Mouse (Mus musculus) liver, embryonic 14.5 days (tissue): ENCODE results near the gene Ltbp3. TPM values are rescaled to one million over a fixed set of nuclear protein-coding genes. Genes with fewer than 3 reads are reported as not detected.

Experiments used
- ATAC-seq: fragments of 200-750 bp; cut with Nextera tagmentation; 2 replicates; pipeline ENCODE4 v1.8.0; 2017; ENCODE audit warnings: moderate number of reproducible peaks, mild to moderate bottlenecking, moderate library complexity; ENCODE audit not compliant: insufficient read depth
- DNase-seq, 3 experiments: peaks; one replicate each; pipeline ENCODE4 v3.0.0-alpha.2; 2012 to 2013; ENCODE audit warnings: low read depth in 3 of 3, low spot score in 3 of 3
- H3K27ac ChIP-seq: fragments of 300-500 bp; sonication (generic); 2 replicates; pipeline ENCODE4 v1.5.1; 2014; ENCODE audit warnings: moderate library complexity, mild to moderate bottlenecking, control low read depth, inconsistent platforms
- H3K27me3 ChIP-seq: fragments of 300-500 bp; sonication (generic); 2 replicates; pipeline ENCODE4 v1.6.1; 2014; ENCODE audit warnings: mild to moderate bottlenecking, low read length, moderate library complexity; ENCODE audit not compliant: control insufficient read depth, insufficient read depth
- H3K36me3 ChIP-seq: fragments of 300-500 bp; sonication (generic); replicated peaks from 2 replicates; pipeline ENCODE4 v1.6.1; 2014; ENCODE audit warnings: low read depth; ENCODE audit not compliant: control insufficient read depth, insufficient read depth
- H3K4me1 ChIP-seq, 2 experiments: fragments of 200-500 bp in 1 of 2; fragments of 300-500 bp in 1 of 2; sonication (generic) in 1 of 2; replicated peaks; 2 replicates each; pipeline ENCODE4 v1.6.1; 2012 to 2014; ENCODE audit warnings: antibody characterized with exemption in 1 of 2, inconsistent platforms in 1 of 2, low read length in 1 of 2; ENCODE audit not compliant: control insufficient read depth in 2 of 2, insufficient read depth in 2 of 2
- H3K4me2 ChIP-seq: fragments of 300-500 bp; sonication (generic); 2 replicates; pipeline ENCODE4 v1.6.1; 2014; ENCODE audit warnings: low read depth, mild to moderate bottlenecking, control low read depth, moderate library complexity
- H3K4me3 ChIP-seq, 2 experiments: fragments of 200-500 bp in 1 of 2; fragments of 300-500 bp in 1 of 2; sonication (generic) in 1 of 2; 2 replicates each; pipeline ENCODE4 v1.5.1; 2012 to 2014; ENCODE audit warnings: low read depth in 2 of 2, low read length in 2 of 2, mild to moderate bottlenecking in 2 of 2, control low read depth in 1 of 2, inconsistent platforms in 1 of 2, moderate library complexity in 1 of 2; ENCODE audit not compliant: insufficient read depth in 1 of 2
- H3K9ac ChIP-seq: fragments of 300-500 bp; sonication (generic); replicated peaks from 2 replicates; pipeline ENCODE4 v1.6.1; 2014; ENCODE audit warnings: mild to moderate bottlenecking, control low read depth, moderate library complexity
- H3K9me3 ChIP-seq: fragments of 300-500 bp; sonication (generic); 2 replicates; pipeline ENCODE4 v1.6.1; 2016; ENCODE audit warnings: low read length, mixed read lengths; ENCODE audit not compliant: control insufficient read depth
- CTCF ChIP-seq: IDR thresholded peaks from 2 replicates; pipeline ENCODE4 v1.5.1; 2016; ENCODE audit warnings: antibody characterized with exemption, low read depth, control low read depth
- EP300 ChIP-seq: IDR thresholded peaks from 2 replicates; pipeline ENCODE4 v1.6.1; 2016; ENCODE audit warnings: antibody characterized with exemption, low read depth
- WGBS: fragments of 180-500 bp; shearing (Covaris S2); extraction: QIAGEN DNeasy Blood & Tissue Kit; methylation state at CpG from one replicate; pipeline ENCODE4 v1.1.7; 2014; ENCODE audit not compliant: insufficient replicate concordance; 5-methylcytosine and 5-hydroxymethylcytosine counted together
- polyA plus RNA-seq, 2 experiments: library from polyadenylated mRNA; depleted of rRNA in 1 of 2; stranded (reverse) in 1 of 2; unstranded in 1 of 2; fragments of >200 nt; fragmentation: Nextera tagmentation in 1 of 2; extraction: Ambion mirVana in 1 of 2; gene quantifications; 2 replicates each; pipeline versions ENCODE4 v1.2.1 to v1.2.3; 2012 to 2014

Gene Ltbp3
- polyA plus RNA-seq, 2 experiments: 1.6 to 2.1 TPM

DNA sequence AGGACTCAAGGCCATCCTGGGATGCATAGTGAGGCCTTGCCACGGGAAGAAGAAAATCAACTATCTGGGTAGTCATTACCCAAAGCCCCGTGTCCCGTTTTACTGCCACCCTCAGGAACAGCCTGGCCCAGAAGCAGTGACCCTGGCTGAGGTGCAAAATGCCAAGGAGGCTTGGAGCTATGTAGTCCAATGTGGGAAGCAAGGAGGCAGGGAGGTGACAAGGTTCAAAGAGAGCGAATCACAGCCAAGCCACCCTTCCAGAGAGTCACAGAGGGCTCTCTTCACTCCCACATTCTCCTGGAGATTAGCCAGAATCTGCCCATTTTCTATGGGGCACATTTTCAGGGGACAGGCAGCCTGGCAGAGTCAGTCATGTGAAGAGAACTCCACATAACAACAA is 26.6 kb downstream of the Ltbp3 start:
- WGBS: 80% methylated on average over 4 of the region's 4 CpGs
- ATAC-seq (no peak), DNase-seq (no peak)
- Histone ChIP-seq H3K4me2 (no peak overlapping the region), H3K4me3 (no peak overlapping the region), H3K9me3 (no peaks in the 10 kb centered on the region), H3K4me1 (peaks cover 7 to 10% of the 10 kb centered on the region in 2 experiments), H3K27ac (no peak overlapping the region), H3K27me3 (no peaks in the 10 kb centered on the region), H3K9ac (no peak overlapping the region), H3K36me3 (peaks cover 6% of the 10 kb centered on the region)
- TF ChIP-seq EP300 (no peak), CTCF (no peak)

DNA sequence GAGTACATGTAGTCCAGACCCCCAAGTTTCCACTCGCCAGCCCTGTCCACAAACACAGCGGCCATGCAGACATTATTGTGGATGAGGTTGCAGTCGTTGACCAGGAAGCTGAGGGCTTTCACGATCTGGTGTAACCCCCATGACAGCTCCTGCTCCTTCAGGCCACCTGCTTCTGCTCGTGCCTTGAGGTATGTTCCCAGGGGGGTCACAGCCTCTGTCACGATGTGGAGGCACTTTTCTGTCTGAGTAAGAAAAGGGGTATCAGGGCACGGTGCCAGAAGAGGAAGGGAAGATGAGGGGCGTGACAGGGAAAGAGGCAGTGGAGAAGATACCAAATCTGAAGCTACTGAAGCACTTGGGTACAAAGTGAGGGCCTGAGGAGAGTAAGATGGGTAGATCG is 29.6 kb downstream of the Ltbp3 start:
- Histone ChIP-seq H3K4me2 (peak overlapping the region; percentile 87), H3K27ac (no peak overlapping the region), H3K9me3 (no peaks in the 10 kb centered on the region), H3K4me3 (peak overlapping the region; percentile 68 to 71), H3K4me1 (peaks cover 7 to 10% of the 10 kb centered on the region in 2 experiments), H3K36me3 (no peaks in the 10 kb centered on the region; the same call in 1 of the 2 replicates), H3K27me3 (no peaks in the 10 kb centered on the region), H3K9ac (peak overlapping the region; percentile 70)
- no peak for TF ChIP-seq EP300
- no peak for TF ChIP-seq CTCF
- no peak for DNase-seq
- peak; percentile 2; the same call in 1 of the 2 replicates for ATAC-seq
- WGBS: 47% methylated on average over 9 of the region's 9 CpGs

DNA sequence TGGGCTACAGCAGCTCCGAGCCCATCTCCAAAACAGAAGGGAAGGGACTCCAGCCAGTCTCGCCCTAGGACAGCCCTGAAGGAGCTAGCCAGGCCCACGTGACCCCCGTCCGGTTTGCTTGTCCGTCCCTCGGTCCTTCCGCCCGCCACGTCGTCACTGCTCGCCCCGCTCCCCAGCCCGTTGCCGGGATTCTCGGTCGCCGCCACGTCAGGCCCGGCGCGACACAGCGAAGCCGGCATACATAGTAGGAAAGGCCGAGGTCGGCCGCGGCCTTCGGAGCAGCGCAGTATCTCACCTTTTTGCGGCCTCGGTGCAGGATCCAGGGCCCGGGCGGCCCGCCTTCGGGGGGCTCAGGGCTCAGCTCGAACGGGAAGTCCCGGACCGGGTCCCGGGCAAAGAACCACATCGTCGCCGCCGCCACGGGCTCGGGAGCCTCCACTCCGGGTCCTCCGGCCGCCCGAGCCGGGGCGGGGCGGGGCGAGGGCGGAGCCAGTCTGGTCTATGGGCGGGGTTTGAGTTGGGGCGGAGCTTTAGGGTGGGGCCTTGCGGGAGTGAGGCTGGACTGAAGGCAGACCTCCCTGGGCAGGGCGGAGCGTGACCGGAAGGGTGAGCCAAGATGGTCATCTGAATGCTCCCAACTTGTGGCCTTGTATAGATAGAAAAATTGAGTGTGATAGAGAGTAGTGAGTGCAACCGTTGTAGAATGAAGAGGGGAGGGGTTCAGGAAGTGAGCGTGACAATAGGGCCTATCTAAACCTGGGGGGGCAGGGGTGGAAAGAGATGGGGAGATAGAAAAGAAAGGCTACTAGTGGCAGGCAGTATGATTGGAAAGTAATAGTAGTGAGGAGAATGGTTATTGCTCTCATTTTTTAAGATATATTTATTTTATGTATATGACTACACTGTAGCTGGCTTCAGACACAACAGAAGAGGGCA is 30.5 kb downstream of the Ltbp3 start, which contains the start of gene Scyl1:
Gene Scyl1 (minus strand): TSS at position 495 of the 936 bp plus-strand sequence.
- Histone ChIP-seq H3K9me3 (no peaks in the 10 kb centered on the region), H3K27ac (peak within 1 kb of the TSS; percentile 5)
- WGBS: under 1% methylated on average over 64 of the region's 64 CpGs

DNA sequence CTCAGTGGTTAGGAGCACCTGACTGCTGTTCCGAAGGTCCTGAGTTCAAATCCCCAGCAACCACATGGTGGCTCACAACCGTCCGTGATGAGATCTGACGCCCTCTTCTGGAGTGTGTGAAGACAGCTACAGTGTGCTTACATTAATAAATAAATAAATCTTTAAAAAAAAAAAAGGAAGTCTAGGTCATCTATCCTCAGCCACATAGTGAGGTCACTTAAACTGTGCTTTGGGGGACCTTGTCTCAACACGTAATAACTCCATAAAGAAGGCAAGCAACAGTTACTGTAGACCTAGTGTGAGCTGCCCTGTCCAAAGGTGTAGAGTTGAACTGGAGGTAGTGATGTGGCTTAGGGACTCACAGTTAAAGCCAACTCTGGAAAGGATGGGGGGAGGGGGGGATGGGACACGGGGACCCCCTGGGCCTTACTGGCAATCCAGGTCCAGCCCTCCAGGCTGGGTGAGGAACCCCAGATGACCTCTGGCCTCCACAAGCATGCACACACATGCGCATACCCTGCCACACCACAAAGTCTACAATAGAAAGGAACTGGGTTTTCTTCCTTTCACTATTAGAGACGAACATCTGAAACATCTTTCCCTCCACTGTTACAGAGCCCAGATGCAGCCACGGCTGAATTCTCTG is 36.8 kb downstream of the Ltbp3 start:
- 62% methylated on average over 9 of the region's 9 CpGs for WGBS
- no peak overlapping the region for H3K4me3 ChIP-seq
- ATAC-seq: no peak
- no peak overlapping the region for H3K9ac ChIP-seq
- no peaks in the 10 kb centered on the region for H3K36me3 ChIP-seq
- TF ChIP-seq CTCF (peak; percentile 25), EP300 (no peak)
- H3K4me2 ChIP-seq: no peak overlapping the region
- H3K4me1 ChIP-seq: no peaks in the 10 kb centered on the region
- no peak overlapping the region for H3K27ac ChIP-seq
- H3K9me3 ChIP-seq: no peaks in the 10 kb centered on the region
- H3K27me3 ChIP-seq: no peaks in the 10 kb centered on the region
- no peak for DNase-seq

More for the DNA sequence above, 30.5 kb downstream of the Ltbp3 start, which contains the start of gene Scyl1:
- Histone ChIP-seq H3K36me3 (no peaks in the 10 kb centered on the region; the same call in 1 of the 2 replicates), H3K4me2 (peak within 1 kb of the TSS; percentile 87), H3K4me3 (peak within 1 kb of the TSS; percentile 68 to 71), H3K9ac (peak within 1 kb of the TSS; percentile 70), H3K27me3 (no peaks in the 10 kb centered on the region), H3K4me1 (peaks cover 7 to 10% of the 10 kb centered on the region in 2 experiments)
- peak; percentile 95 for ATAC-seq
- TF ChIP-seq CTCF (no peak), EP300 (no peak)
- DNase-seq: peak; percentile 69 to 79 (median 72)

DNA sequence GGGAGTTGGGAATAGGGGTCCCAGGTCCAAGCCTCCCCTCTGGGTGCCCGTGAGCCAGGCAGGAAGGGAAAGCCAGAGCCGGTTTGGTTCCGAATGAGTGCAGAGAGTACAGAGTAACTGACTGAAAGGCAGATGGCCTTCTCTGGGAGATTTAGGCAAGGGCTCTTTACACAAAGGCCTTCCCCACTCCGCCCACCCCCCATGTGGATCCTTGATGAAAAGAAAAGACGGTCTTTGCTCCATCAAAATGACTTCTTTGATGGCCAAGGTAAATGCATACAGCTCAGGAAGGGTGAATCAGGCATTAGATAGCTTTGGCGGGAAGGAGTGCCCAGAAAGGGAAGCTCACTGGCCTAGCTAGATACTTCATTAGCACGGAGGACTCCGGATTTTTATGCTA is 37.6 kb downstream of the Ltbp3 start:
- no peak for DNase-seq
- TF ChIP-seq EP300 (no peak), CTCF (no peak)
- 57% methylated on average over 8 of the region's 8 CpGs for WGBS
- no peaks in the 10 kb centered on the region for H3K27me3 ChIP-seq
- no peak overlapping the region for H3K27ac ChIP-seq
- ATAC-seq: no peak
- no peaks in the 10 kb centered on the region for H3K36me3 ChIP-seq
- H3K9me3 ChIP-seq: no peaks in the 10 kb centered on the region
- H3K4me3 ChIP-seq: no peak overlapping the region
- no peaks in the 10 kb centered on the region for H3K4me1 ChIP-seq
- no peak overlapping the region for H3K9ac ChIP-seq
- H3K4me2 ChIP-seq: no peak overlapping the region
